Mouse (Mus musculus): Measurements from ENCODE around the gene Pxdn.

GRCm38 (mm10) chr12:29998895-29999294, 61.5 kb downstream of the Pxdn start:
- TF ChIP-seq CTCF (IDR thresholded peaks at IDR 0.05) (no peak), EP300 (IDR thresholded peaks at IDR 0.05; ENCODE audit: insufficient read depth, low read depth, low read length) (no peak), POLR2A (IDR thresholded peaks at IDR 0.05; ENCODE audit: insufficient read depth, low read depth, low read length) (no peak)

Measured in heart, adult 2 months (tissue).